Mouse (Mus musculus) lung, adult 18-20 months (tissue): ENCODE data around the gene Epop.
"Not testable (repeated sequence)": the region's sequence is repeated elsewhere in the genome, so short reads cannot be mapped to it uniquely, and the experiment has no call there.

Experiments used
- DNase-seq, 2 experiments: peaks; one replicate each; pipeline ENCODE4 v3.0.0; 2022; ENCODE audit warnings: mixed read lengths in 2 of 2

Gene Epop

GRCm38 (mm10) chr11:97659990-97660714 is 30.6 kb upstream of the Epop start:
- DNase-seq: peak; percentile 77 to 81

- peak in 1 of 2 experiments; percentile 45 for DNase-seq
These were observed 29.9 kb upstream of the Epop start for GRCm38 (mm10) chr11:97659267-97659989.

DNA sequence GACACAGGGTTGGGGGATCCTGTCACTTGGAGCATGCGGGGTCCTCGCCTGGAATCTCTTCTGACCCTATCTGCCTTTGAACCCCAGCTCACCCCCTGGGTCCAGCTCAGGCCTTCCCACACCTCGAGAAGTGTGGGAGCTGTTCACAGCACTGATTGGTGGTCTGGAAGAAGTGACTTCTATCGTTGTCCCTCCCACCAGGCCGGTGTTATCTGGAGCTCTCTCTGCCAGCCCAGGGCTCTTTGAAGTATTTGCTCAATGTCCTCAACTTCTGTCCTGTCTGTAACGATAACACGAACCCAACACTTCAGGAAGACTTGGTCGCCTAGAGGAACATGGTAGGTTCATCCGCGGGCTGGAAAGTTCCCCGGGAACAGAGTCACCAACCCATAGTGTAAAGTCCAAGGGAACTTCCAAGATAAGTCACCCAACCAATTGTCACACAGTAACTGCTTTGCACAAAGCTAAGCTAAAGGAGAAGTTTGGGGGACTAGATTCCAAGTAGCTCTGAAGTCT is 29.3 kb upstream of the Epop start:
- DNase-seq: no peak

DNA sequence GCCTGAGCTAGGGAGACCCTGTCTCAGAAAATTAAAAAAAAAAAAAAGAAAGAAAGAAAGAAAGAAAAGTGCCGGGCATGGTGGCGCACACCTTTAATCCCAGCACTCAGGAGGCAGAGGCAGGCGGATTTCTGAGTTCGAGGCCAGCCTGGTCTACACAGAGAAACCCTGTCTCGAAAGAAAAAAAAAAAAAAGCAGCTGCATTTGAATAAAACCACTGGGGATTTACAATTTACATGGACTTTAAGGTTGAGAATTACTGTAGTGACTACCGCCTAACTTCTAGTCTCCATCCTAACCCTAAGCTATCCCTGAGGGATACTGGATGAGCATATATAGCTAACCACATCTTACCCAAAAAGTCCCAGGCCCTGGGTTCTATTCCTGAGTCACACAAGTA is 28.5 kb upstream of the Epop start:
- DNase-seq: not testable (repeated sequence)

DNA sequence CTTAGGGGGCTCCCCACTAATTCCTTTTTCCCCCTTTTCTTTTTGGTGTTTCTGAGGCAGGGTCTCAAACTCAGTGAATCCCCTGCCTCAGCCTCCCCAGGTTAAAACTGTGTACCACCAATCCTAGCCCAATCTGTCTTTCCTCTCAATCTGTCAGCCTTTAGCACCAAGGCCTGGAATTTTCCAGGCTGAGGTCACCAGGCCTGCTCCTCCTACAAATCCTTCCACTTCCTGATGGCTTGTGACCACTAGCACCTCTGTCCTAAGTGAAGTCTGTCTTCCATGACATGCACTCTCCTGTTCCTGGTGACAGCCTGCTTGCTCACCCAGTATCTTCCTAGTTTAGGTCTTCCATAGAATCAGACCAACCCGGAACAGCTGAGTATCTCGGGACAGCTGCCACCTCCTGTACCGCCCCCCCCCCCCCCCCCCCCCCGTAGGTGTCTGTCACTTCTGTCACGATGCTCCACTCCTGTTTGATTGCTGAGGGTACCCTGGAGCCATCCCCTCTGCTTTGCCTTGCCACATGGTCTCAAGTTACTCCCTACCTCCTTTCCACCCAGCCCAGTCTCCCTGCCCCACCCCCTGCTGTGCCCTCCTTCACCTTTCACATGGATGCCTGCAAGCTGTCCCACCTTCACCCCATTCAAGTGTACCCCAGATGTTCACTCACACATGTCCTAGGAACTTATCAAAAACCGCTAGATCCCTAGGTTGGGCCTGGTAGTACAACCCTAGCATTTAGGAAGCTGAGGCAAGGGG is 27.9 kb upstream of the Epop start:
- DNase-seq: no peak

GRCm38 (mm10) chr11:97656269-97656971 is 26.9 kb upstream of the Epop start:
- no peak for DNase-seq

DNA sequence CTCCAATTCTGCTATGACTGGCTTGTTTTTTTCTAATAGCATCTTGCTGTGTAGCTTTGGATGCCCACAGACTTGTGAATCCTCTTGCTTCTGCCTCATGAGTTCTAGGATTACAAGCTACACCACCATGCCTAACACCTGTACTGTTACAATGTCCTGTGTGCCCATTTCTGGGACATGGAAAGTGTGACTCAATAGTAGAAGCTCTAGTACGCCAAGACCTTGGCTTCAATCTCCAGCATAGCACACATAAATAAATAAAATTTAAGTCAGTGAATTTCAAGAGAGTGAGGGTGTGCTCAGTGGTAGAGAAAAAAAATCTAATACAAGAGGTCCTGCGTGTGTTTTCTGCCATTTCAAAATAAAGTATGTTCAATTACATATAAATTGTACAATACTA is 24.7 kb upstream of the Epop start:
- no peak for DNase-seq

GRCm38 (mm10) chr11:97653376-97653775 is 23.9 kb upstream of the Epop start:
- not testable (repeated sequence) for DNase-seq

DNA sequence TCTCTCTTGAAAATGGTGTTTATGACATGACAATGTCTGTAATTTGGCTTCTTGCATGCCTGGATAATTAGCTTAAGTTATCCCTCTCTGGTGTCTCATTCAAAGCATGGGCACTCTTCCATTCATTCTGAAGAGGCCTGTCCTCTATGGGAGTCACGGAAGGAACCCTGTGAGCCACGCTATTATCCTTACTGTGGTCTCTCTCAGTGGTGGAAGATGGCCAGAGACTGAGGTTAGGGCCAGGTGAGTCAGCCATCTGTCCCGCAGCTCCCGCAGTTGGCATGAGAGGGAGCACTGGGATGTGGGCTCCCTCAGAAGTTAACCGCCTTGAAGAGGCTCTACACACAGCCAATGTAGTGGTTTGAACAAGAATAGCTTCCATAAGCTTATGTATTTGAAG is 20.8 kb upstream of the Epop start:
- no peak for DNase-seq

DNA sequence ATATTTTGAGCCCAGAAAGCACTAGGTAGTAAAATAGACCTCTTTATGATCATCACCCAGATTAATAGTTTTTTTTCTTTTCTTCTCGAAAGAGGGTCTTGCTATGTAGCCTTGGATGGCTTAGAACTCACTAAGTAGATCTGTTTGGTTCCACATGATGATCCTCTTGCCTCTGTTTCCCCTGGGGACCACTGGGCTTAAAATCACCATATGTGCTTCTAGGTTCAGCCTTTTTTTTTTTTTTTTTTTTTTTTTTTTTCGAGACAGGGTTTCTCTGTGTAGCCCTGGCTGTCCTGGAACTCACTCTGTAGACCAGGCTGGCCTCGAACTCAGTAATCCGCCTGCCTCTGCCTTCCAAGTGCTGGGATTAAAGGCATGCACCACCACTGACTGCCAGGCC is 19.0 kb upstream of the Epop start:
- not testable (repeated sequence) for DNase-seq

DNA sequence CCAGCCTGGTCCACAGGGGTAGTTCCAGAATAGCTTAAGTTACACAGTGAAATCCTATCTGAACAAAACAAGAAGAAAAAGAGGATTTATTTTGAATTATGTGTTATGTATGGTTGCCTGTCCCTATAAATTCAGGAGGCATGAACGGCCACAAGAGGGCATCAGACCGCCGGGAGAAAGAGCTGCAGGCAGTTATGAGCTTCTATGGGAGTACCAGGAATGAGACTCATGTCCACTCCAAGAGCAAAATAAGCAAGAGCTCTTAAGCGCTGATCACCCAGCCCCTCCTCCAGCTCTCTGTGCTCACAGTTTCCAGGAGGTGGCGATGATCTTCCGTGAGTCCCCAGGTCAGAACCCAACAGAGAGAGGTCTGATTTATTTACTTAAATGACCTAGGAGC is 15.3 kb upstream of the Epop start:
- peak; percentile 81 to 85 for DNase-seq

GRCm38 (mm10) chr11:97643380-97644055 is 14.0 kb upstream of the Epop start:
- DNase-seq: no peak

GRCm38 (mm10) chr11:97642746-97643145 is 13.2 kb upstream of the Epop start:
- DNase-seq: no peak

GRCm38 (mm10) chr11:97641668-97642067 is 12.2 kb upstream of the Epop start:
- DNase-seq: no peak

DNA sequence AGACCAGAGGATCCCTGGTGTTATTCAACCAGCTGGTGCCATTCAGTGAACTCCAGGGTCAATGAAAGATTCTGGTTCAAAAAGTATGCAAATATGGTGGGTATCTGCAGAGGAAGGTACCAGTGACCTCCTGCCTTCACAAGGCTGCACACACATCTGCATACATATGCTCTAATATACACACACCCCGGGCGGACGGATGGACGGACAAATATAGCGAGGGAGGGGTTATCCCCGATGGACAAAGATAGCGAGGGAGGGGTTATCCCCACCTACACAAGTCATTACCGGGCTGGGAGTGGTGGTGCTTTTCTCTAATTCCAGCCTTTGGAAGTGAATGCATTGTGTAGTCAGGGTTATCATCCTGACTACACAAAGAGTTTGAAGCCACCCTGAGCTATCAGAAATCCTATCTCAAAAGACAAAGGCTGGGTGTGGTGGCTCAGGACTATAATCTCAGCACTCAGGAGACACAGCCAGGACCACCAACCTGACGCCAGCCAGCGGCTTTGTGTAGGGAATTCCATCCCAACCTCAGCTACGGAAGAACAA is 6.0 kb upstream of the Epop start:
- DNase-seq: no peak

DNA sequence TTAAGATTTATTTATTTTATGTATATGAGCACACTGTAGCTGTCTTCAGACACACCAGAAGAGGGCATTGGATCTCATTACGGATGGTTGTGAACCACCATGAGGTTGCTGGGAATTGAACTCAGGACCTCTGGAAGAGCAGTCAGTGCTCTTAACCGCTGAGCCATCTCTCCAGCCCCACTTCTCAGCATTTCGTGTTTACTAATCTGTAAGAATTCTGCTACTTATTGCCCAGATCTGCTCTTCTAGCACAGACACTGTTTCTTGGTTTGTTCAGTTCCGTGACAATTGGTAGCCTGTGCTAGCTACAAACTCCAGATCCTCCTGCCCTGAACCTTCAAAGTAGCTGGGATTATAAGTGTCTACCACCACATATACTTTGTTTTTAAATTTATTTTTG is 2.9 kb upstream of the Epop start:
- not testable (repeated sequence) for DNase-seq

- peak; percentile 78 to 83 for DNase-seq
These were observed 2.4 kb upstream of the Epop start for GRCm38 (mm10) chr11:97631938-97632337.

- DNase-seq: no peak
These were observed 2.0 kb upstream of the Epop start for GRCm38 (mm10) chr11:97631500-97631899.

GRCm38 (mm10) chr11:97631046-97631445 is 1.5 kb upstream of the Epop start:
- DNase-seq: no peak

- DNase-seq: peak; percentile 33 to 36
These were observed 659 bp downstream of the Epop start for GRCm38 (mm10) chr11:97628568-97629518.

GRCm38 (mm10) chr11:97628303-97628567 is 1.3 kb downstream of the Epop start:
- DNase-seq: no peak
